Mouse (Mus musculus) kidney, adult 11 months (tissue): Measurements from ENCODE around the gene St13.

Experiments used
- DNase-seq: peaks from one replicate; pipeline ENCODE4 v3.0.0; 2022

Gene St13

GRCm38 (mm10) chr15:81399638-81400315, at the start of gene St13, which contains the start of gene Xpnpep3:
Gene St13, minus strand, starts transcription at chr15:81400077.
Gene Xpnpep3, plus strand, starts transcription at chr15:81400138.
- peak; percentile 96 for DNase-seq

DNA sequence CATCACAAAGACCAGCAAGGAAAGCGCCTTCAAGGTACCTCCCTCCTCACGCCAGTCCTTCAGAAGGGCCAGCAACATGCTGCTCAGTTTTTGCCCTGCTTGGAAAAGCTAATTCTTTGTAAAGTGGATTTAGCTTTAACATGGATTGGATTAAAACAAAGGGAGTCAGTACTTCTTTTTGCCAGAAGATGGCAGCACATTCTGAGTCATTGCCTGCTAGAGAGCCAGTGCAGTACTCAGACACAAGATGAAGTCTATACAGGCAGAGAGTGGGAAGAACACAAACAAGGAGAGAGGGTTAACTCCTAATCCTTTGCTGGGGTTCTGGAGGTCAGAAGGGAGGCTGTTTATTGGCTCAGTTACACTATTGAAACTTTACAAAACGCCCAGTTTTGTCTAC, 48.6 kb upstream of the St13 start:
- DNase-seq: no peak

DNA sequence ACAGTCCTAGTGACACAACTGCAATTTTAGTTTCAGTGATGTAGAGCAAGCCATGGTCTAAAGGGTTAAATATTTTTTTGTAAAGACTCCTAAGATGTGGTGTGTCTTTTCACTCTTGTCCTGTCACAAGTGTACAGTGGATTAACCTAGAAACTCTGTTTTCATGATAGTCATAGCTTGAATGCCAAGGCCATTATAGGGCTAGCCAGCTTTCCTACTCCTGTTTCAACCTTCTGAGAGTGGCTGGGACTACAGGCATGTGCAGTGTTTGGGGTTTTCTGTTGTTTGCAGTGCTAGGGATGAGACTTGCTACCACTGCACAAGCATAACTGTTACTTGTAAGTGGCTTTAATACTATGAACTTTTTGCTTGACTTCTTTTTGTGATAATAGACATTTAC, 39.4 kb upstream of the St13 start:
- DNase-seq: no peak

DNA sequence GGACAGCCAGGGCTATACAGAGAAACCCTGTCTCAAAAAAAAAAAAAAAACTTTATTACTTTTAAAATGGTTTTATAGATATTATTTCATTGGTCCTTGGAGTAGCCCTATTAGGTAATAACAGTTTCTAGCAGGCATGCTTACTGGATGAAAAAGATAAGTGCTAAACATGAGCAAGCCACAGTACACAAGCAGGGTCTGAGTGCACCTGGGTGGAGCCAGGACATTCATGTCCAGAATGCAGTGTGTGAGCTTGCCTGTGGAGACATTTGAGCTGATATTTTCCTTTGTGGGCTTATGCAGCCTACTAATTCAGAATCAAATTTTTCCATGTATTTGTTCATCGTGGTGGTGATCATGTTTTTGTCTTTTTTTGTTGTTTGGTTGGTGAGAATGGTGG, 38.5 kb upstream of the St13 start:
- no peak for DNase-seq

- DNase-seq: no peak
Observed at GRCm38 (mm10) chr15:81431195-81431594, 31.3 kb upstream of the St13 start.

DNA sequence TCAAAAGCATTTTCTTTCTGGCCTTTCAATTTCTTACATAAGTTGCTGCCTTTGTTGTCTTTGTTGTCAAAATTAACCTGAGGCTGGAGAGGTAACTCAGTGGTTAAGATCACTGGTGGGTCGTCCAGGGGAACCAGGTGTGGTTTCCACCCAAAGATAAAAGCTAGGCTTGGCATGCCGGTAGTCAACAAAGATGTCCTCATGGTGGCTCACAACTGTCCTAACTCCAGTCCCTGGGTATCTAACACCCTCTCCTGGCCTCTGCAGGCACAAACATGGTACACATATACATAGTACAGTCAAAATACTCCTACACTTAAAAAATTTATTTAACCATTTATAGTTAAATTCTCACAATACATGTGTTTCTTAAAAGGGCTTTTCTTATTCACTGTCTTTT, 28.1 kb upstream of the St13 start:
- no peak for DNase-seq

DNA sequence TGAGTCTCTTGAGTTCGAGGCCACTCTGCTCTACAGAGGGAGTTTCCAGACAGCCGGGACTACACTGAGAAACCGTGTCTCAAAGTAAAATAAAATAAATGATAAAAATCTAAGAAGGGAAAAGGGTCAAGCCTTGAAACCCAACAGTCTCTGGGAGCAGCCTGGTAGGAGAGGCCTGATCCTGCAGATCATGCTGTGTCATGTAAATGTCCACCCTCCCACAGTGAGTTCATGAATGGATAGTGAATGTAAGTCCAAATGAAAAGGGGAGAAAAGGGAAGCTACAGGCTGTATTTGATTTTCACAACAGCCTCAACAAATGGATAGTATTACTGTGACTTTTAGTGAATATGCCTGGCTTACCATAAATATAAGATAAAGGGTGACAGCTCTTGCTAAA, 25.4 kb upstream of the St13 start:
- DNase-seq: no peak

GRCm38 (mm10) chr15:81422156-81422681, 22.3 kb upstream of the St13 start:
- DNase-seq: peak; percentile 36

DNA sequence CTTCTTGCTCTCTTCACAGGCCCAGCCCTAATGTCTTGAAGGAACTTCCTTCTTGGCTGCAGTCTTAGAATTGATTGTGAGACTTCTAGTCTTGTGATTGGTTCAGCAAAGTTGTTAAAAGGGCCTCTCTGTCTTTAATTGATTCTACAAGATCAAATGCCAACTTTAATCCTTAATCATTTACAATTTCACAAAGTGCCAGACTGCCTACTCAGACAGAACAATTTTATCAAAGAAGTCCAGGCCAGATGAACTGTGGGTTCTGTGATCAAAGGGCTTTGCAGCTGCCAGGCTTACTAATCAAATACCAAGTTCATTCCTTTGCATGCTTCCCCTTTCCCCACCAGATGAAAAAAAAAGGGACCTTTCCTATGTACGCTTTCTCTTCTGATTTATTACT, 21.6 kb upstream of the St13 start:
- DNase-seq: peak; percentile 57

DNA sequence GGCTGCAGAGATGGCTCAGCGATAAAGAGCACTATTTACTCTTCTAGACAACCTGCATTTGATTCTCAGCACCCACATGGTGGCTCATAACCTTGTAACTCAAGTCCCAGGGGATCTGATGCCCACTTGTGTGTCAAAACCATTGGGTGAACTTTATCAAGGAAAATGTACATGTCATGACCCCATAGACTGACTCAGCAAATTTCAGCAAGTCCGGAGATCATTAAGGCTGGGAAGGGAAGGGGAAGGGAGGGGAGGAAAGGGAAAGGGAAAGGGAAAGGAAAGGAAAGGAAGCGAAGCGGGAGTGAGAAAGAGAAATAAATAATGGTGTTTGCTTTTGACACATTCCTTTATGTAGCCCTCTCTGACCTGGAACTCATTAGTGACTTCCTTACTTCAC, 18.2 kb upstream of the St13 start:
- no peak for DNase-seq

GRCm38 (mm10) chr15:81416763-81417310, 17.0 kb upstream of the St13 start:
- peak; percentile 81 for DNase-seq

GRCm38 (mm10) chr15:81408199-81408598, 8.3 kb upstream of the St13 start, which contains the start of gene Dnajb7:
Gene Dnajb7, minus strand, starts transcription at chr15:81408299.
- DNase-seq: no peak

GRCm38 (mm10) chr15:81405008-81405407, 5.1 kb upstream of the St13 start:
- no peak for DNase-seq

- no peak for DNase-seq
Observed at GRCm38 (mm10) chr15:81399297-81399637, 610 bp downstream of the St13 start.

GRCm38 (mm10) chr15:81398189-81398588, 1.7 kb downstream of the St13 start:
- no peak for DNase-seq

DNA sequence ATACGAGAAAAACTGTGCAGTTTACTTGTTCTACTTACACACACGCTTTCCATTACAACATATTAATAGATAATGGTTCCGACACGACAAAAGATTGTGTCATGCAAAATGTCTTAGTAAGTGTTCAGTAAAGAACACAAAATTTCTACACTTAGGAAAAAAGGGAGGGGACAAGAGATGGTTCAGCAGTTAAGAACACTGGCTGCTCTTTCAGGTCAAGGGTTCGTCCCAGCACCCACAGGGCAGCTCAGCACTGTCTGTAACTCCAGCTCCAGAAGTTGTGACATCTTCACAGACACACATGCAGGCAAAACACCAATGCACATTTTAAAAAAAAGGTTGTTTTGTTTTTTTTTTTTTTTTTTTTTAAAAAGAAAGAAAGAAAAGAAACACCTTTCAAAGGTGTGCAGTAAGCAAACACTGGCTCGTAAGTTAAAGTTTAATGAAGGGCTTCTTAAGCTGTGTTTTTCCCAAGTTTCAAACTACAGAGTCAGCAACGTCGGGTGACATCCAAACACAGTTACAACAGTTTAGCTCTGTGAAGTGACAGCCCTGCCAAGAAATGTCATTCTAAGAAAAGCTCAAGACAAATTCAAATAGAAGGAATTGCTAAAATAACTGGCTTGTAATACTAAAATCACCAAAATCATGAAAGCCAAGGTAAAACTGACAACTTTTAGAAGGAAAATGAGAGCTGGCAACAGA, 5.5 kb downstream of the St13 start:
- DNase-seq: peak; percentile 43

GRCm38 (mm10) chr15:81392997-81393396, 6.9 kb downstream of the St13 start:
- no peak for DNase-seq

- no peak for DNase-seq
Observed at GRCm38 (mm10) chr15:81386327-81386726, 13.6 kb downstream of the St13 start.

- no peak for DNase-seq
Observed at GRCm38 (mm10) chr15:81378845-81379244, 21.0 kb downstream of the St13 start.

DNA sequence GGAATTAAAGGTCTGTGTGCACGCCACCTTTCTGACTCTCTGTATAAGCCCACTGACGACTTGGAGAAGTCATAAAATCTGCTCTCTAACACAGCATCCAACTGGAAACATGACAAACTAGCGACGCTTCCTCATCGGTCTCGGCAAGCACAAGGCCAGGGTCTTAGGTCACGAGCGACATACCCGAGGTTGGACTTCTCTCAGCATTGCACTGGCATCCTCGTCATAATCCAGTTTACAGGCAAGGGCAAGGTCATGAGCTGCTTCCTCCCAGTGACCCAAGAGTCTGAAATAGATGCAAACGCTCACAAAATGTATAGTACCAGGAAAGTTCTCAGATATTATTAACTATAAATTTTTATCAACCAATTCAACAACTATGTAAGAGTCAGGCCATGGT, 25.3 kb downstream of the St13 start:
- DNase-seq: no peak

DNA sequence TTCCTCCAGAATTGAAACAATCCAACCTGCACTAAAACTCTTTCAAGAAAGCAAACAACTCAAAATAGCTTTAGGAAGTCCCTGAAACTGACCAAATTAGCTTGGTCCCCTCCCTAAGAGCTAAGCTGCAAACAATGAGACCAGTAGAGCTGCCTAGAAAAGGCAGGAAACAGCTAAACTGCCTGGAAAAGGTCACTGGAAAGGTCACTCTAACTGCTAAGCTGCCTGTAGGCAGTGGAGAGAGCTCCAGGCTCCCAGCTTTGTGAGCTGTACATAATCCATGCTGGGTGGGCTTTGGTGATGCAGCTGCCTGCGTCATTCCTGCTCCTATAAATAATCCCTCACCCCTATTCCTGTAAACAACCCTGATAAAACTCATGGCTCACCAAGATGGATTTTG, 29.5 kb downstream of the St13 start:
- DNase-seq: no peak

DNA sequence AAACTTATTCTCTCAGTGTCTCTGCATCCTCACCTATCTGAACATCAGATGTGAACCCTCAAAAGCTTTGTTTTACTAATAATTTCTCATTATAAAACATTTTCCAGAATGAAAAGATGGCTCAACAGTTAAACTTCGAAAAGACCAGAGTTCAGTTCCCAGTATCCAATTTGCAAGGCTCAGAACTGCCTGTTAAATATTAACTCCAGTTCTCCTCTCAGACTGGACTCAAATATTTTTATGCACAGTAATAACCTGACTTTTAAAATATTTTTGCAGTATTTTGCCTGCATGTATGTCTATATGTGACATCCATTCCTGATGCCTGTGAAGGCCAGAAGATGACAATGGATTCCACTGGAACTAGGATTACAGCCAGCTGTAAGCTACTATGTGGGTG, 31.3 kb downstream of the St13 start:
- no peak for DNase-seq

GRCm38 (mm10) chr15:81366241-81366640, 33.6 kb downstream of the St13 start:
- DNase-seq: no peak

GRCm38 (mm10) chr15:81365246-81365645, 34.6 kb downstream of the St13 start:
- DNase-seq: no peak
